Mouse (Mus musculus) kidney, postnatal 4 days (tissue): Measurements from ENCODE around the gene Csnk1e.

ENCODE experiments used
- DNase-seq, 2 experiments: peaks; one replicate each; pipeline ENCODE4 v3.0.0; 2021; ENCODE audit warnings: mixed read lengths in 2 of 2

Csnk1e gene

GRCm38 (mm10) chr15:79392527-79392926 is 62.8 kb downstream of the Csnk1e start:
- no peak for DNase-seq

DNA sequence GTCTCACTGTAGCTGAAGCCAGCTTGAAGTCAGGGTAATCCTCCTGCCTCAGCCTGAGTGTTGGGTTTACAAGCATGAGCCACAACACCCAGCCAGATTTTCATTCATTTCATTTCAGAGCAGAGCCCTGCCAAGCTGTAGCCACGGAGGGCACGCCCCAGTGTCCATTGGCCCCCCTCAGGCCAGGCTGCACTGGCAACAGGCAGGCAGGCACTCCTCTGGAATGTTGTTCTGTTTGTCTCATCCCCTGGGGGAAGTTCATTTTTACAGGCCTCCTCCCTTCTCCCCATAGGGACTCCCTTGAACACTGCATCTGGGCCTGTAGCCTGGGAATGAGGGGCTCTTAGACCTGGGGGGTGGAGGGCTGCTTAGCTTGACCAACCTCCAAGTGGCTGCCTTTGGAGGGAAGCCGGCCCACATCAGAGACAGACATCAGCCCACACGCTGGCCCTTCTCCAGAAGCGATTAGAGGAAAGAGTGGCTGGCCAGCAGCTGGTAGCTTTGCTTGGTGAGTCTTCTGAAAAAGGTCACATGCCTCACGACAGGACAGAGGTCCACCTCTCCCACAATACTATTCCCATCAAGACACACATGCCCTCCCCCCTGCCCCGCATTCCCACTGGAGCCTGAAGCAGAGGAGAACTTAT is 63.8 kb downstream of the Csnk1e start:
- DNase-seq, result peak; percentile 74 to 83

DNA sequence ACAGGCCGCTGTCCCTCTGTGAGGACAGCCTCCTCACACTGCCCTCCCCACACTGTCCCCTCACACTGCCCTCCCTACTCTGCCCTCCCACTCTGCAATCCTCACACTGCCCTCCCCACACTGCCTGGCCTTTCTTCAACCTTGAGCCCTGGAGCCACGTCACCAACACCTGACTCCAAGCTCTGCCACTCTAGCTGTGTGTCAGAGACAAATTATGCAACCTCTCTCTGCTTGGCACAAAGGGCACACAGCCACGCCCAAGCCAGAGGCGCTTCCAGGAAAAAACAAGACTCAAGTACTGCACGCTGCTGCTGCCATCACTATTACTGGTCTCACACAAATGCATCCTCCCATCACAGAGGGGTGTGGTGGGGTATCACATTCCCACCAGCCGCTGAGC is 64.9 kb downstream of the Csnk1e start:
- DNase-seq, result no peak

- DNase-seq, result no peak
Measured at GRCm38 (mm10) chr15:79388171-79388570, 67.2 kb downstream of the Csnk1e start.

DNA sequence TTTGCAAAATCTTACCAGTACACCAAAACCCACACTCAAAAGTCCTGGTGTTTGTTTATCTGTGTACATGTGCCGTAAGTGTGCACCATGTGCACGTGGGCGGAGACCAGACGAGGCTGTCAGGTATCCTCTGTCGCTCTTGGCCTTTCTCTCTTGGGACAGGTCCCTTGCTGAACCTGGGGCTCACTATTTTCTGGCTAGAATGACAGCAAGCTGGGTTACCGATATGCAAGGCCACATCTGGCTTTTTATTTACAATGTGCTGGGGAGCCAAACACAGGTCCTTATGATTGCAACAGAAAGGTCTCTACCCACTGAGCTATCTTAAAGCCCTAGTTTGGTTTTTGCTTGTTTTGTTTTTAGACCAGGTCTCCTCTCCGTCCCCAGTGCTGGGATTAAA is 67.8 kb downstream of the Csnk1e start:
- no peak for DNase-seq

DNA sequence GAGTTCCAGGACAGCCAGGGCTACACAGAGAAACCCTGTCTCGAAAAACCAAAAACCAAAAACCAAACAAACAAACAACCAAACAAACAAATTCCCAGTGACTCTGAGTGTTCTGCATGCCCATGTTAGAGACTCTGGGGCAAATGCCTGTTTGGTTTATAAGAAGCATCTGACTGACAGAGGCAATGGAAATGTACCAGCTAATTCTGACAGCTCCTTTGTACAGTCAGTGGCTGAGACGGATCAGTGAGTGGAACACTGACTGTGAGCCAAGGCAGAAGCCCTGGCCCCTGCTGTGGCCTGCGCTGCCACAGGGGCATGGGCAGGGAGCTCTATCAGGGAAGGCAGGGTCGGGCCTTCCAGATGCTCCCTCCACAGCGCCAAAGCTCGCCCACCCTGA is 68.3 kb downstream of the Csnk1e start:
- no peak for DNase-seq

GRCm38 (mm10) chr15:79381644-79382043 is 73.7 kb downstream of the Csnk1e start:
- DNase-seq, result no peak

- peak; percentile 89 for DNase-seq
Measured at GRCm38 (mm10) chr15:79380468-79381444, 74.6 kb downstream of the Csnk1e start.

DNA sequence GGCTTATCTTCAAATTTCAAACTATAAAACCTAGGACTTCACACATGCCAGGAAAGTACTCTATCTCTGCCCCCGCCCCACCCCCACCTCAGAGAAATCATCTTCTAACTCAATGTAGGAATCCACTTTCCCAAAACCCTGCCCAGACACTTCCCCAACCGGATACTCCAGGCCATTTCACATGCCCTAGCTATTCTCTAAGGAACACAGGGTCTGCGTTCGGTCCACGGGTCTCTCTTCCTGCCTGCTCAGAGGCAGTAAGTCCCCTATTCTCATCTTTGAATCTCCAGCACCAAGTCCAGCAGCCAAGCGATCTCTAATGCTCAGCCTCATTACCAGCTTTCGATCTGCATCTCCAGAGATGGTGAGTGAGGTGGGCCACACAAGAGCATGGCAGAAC is 75.7 kb downstream of the Csnk1e start:
- no peak for DNase-seq

GRCm38 (mm10) chr15:79378608-79379007 is 76.8 kb downstream of the Csnk1e start:
- no peak for DNase-seq

DNA sequence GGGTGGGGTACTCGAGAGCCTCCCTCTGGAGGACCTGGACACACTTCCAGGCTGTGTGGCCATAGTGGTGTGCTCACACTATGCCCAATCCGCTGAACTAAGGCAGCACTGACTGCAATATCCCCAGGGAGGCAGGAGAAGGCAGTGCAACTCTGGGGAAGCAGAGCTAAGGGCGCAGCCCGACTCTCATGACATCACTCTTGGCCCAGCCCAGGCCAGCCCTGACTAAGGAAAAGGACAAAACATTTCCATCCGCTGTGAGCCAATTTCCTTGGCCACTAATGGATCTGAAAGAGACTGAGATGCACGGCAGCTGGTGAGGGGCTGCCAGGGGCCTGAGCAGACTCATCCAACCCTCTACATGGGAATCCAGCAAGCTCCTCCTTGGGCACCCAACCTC is 77.7 kb downstream of the Csnk1e start:
- DNase-seq, result peak; percentile 38 to 63

- no peak for DNase-seq
Measured at GRCm38 (mm10) chr15:79374760-79375159, 80.6 kb downstream of the Csnk1e start.

DNA sequence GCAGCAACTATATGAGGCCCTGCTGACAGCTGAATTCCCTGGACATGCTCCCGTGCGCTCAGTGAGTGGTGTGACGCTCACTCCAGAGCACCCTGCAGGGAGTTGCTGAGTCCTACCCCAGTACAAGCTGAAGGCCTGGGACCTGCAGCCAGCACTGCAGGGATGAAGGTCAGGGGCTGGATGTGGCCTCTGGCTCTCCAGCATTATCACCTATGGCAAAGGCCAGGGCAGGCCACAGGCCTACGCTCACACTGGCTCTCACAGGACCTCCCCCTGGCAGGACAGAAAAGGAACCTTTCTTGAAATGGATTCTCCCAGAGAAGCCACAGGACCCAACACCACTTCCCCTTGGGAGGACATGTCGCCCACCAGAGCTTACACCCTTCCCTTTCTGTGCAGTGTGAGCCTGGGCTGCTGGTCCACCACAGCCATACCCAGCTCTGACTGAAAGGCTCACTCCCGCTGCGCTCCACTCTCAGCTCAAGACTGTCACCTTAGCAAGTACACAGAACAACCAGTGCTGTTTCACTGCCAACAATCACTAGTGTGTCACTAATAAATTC is 85.0 kb downstream of the Csnk1e start:
- DNase-seq, result peak in 1 of 2 experiments; percentile 39

DNA sequence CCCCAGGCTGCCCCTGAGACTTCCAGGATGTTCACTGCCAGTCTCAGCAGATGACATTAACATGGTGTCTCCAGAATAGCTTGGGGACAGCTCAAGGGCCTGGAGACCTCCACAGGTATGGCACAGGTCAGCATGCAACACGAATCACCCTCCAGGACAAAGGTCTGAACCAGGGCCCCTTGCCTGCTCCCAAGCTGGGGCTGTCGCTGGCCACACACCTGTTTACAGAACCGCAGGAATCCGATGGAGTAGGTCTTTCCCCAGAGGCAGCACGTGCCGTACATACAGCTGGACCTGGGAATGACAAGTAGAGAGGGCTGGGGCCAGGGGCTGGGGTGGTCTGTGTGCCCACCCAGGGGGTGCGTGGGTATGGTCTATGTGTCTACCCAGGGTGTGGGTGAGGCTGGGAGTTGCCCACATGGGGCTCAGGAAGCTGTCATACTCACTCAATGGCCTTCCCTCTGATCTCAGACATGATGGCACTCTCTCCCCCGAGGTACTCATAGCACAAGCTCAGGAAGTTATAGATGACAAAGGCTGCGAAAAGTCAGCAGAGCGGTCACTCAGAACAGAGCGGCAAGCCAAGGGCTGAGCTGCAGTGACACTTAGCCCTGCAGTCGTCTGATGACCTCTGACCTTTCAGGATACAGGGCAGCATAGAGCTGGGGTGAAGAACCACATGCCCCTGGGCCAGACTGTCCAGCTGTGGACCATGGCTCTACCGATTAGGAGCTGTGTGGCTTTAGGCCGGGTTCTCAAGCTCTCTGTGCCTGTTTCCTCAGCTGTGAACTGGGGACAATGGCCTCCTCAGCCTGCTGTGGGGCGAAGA is 85.7 kb downstream of the Csnk1e start:
- DNase-seq, result no peak

GRCm38 (mm10) chr15:79368861-79369440 is 86.4 kb downstream of the Csnk1e start:
- no peak for DNase-seq

GRCm38 (mm10) chr15:79368313-79368811 is 87.0 kb downstream of the Csnk1e start:
- peak; percentile 53 to 72 for DNase-seq
